Mouse (Mus musculus) fat pad, adult 2 months (tissue): Measurements from ENCODE around the gene Tmbim7.

Experiments
- DNase-seq: peaks from one replicate; pipeline ENCODE4 v3.0.0-alpha.2; 2011; ENCODE audit warnings: low read depth, low spot score; ENCODE audit errors: extremely low read depth

Gene Tmbim7

DNA sequence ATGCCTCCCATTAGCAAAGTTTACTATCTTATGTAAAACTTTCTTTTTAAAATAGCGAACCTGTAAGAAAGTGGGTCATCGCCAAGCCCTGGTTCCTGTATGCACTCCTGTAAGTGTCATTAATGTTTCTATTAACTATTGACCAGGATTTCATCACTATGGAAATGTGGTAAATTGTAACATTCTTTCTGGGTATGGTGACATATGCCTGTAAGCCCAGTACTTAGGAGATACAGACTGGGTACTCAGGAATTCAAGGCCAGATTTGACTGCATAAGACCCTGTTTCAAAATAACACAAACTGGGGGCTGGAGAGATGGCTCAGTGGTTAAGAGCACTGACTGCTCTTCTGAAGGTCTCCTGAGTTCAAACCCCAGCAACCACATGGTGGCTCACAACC, 14.2 kb downstream of the Tmbim7 start:
- no peak for DNase-seq

GRCm38 (mm10) chr5:3666585-3666984, 15.6 kb downstream of the Tmbim7 start:
- DNase-seq = no peak

DNA sequence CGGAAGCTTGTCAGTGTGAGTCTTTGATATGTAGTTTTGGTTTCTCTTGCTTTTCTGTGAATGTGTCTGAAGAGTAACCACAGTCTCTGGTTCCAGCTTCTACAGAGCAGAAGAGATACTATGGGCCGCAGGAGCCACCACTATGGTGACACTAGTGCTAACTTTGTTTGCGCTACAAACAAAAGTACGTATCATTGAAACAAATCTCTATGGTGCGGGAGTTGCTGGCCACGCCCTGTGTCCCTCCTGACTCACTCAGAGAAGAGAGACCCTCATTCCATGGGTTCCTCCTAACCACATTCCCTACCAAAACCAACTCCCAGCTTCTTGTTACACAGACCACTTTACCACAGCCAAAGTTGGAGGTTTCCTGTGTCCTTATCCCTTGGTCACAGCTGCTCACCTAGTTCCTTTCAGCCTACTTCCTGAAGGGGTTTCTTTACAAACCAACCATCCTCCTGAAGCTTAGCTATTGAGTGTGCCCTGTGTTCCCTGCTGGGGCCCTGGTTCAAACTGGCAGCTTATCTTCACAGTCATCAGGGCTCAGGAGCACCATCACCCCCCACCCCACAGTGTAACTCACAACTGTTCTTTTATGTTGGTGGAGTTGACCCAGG, 19.1 kb downstream of the Tmbim7 start:
- DNase-seq = no peak

DNA sequence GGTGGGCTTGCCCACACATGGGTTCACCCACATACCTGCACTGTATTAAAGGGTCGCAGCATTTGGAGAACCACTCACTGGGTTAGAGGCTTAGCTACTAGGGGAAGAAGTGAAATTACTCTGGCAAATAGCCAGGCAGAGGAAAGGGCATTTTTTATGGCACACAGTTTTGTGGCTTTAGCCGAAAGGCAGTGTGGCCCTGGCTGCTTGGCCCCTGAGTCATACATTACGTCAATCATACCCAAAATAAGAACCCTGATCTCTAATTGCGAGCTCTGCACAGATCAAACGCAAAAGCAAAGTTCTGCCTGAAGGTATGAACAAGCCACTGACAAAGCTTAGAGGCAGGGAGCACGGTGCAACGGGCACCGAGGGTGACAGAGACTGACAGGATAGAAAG, 37.3 kb downstream of the Tmbim7 start:
- no peak for DNase-seq

DNA sequence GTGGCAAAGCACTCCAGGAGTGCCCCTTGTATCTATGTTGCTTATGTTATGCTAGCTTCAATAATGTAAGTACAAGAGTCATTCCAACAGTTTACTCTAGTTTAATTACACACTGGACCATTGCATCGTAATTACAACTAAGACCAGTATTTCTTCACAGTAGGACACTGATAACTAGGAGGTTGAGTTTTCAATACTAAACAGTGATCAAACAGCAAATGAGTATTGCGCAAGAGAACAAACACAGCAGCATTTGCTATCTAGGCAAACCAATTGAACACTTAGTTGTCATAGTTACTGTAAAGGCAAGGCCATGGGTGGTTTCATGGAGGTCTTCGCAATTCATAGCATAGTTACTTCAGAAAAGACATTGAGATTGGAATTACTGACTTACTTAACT, 40.3 kb downstream of the Tmbim7 start:
- DNase-seq = no peak

GRCm38 (mm10) chr5:3692956-3693355, 42.0 kb downstream of the Tmbim7 start:
- no peak for DNase-seq

- no peak for DNase-seq
Observed at GRCm38 (mm10) chr5:3695191-3695590, 44.2 kb downstream of the Tmbim7 start.

- DNase-seq = no peak
Observed at GRCm38 (mm10) chr5:3696031-3696430, 45.0 kb downstream of the Tmbim7 start.

GRCm38 (mm10) chr5:3700025-3700424, 49.0 kb downstream of the Tmbim7 start:
- no peak for DNase-seq

- no peak for DNase-seq
Observed at GRCm38 (mm10) chr5:3702180-3702579, 51.2 kb downstream of the Tmbim7 start.

- no peak for DNase-seq
Observed at GRCm38 (mm10) chr5:3715800-3716199, 64.8 kb downstream of the Tmbim7 start.

DNA sequence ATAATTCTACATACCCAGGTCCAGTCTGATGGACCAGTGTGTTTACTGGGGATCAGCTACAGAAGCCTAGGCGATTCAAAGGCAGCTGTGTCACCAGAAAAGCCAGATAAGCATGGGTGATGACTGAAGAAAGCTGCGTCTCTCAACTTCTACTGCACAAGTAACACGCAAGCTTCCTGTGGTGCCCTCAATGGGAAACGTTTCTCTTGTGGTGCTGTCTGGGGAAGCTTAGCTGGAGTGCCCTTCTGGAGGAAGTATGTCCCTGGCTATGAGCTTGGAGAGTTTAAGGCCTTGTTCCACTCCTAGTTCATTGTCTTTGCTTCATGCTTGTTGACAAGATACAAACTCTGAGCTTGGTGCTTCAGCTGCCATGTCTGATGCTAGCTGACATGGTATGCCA, 68.4 kb downstream of the Tmbim7 start:
- DNase-seq = no peak

DNA sequence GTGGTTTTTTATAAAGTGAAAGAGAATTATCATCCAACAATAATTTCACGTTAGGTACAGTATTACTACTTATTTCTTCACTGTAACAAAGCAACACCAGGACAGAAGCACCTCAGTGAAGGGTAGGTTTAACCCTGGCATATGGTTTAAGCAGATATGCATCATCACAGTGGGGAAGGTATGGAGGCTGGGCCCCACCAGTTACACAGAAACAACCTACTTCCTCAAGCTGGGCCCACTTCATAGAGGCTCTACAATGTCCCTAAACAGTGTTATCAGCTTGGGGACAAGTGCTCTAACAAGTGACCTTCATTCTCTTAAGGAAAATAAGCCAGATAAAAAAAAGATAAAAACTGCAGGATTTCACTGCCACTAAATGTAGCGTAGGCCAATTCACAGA, 71.9 kb downstream of the Tmbim7 start:
- DNase-seq = no peak

DNA sequence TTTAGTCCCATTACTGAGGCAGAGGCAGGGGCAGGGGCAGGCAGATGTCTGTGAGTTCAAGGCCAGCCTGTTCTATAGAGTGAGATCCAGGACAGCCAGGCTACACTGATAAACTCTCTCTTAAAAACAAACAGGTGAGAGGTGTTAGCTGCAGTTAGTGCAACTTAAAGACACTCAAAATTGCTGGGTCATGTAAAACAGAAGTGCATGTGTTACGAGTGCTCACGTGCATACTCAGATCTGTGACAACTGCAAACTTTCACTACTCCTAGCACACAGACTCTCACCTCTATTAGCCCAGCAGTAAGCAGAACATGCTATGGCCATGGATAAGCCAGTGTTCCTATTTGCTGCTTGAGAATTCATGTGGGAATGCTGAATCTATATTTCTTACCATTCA, 72.4 kb downstream of the Tmbim7 start:
- DNase-seq = no peak

- no peak for DNase-seq
Observed at GRCm38 (mm10) chr5:3725491-3725890, 74.5 kb downstream of the Tmbim7 start.

DNA sequence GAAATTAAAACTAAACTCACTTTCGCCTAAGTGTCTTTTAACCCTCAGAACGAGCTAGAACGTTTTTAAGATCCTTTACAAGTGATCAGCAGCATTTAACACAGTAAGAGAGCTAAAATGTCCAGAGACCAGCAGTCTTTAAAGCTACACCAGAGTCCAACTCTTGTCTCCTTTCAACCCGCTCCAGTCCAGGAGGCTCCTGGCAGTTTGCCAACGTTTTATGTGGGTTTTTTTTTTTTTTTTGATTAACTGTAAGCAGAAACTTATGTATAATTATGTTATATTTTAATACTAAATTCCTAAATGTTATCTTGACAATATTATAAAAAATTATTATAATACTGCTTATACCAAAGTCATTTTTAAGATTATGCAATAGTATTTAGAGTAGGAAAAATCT, 77.8 kb downstream of the Tmbim7 start:
- no peak for DNase-seq
